Mouse (Mus musculus) adrenal gland, postnatal 25 days (tissue): ENCODE data around the gene Tmem201. TPM values are rescaled to one million over a fixed set of nuclear protein-coding genes. Genes with fewer than 3 reads are reported as not detected.
A peak's percentile ranks its signal among the peaks of the same experiment; 100 is the strongest.

Experiments used
- DNase-seq: peaks from one replicate; pipeline ENCODE4 v3.0.0; 2021; ENCODE audit warnings: mixed read lengths
- total RNA-seq: library from RNA; stranded (reverse); gene quantifications from 2 replicates; pipeline ENCODE4 v1.2.3, GENCODE M21; 2021

The Tmem201 gene
- total RNA-seq, 1 experiment from 2014 or later: 36.1 TPM

GRCm38 (mm10) chr4:149749003-149749662 is 11.3 kb upstream of the Tmem201 start:
- DNase-seq: no peak

GRCm38 (mm10) chr4:149744119-149744518 is 6.3 kb upstream of the Tmem201 start:
- DNase-seq: no peak

GRCm38 (mm10) chr4:149742011-149742530 is 4.2 kb upstream of the Tmem201 start:
- DNase-seq: no peak

- no peak for DNase-seq
Observed at GRCm38 (mm10) chr4:149740301-149740700, 2.5 kb upstream of the Tmem201 start.

GRCm38 (mm10) chr4:149739478-149739877 is 1.6 kb upstream of the Tmem201 start:
- no peak for DNase-seq

- peak; percentile 71 for DNase-seq
Observed at GRCm38 (mm10) chr4:149736581-149736980, 1.3 kb downstream of the Tmem201 start.

GRCm38 (mm10) chr4:149735624-149736250 is 2.1 kb downstream of the Tmem201 start:
- no peak for DNase-seq

GRCm38 (mm10) chr4:149734730-149735475 is 2.9 kb downstream of the Tmem201 start:
- DNase-seq: no peak

- no peak for DNase-seq
Observed at GRCm38 (mm10) chr4:149734246-149734645, 3.6 kb downstream of the Tmem201 start.

- no peak for DNase-seq
Observed at GRCm38 (mm10) chr4:149733748-149734147, 4.1 kb downstream of the Tmem201 start.

GRCm38 (mm10) chr4:149732800-149733199 is 5.0 kb downstream of the Tmem201 start:
- no peak for DNase-seq

- no peak for DNase-seq
Observed at GRCm38 (mm10) chr4:149732313-149732712, 5.5 kb downstream of the Tmem201 start.

- DNase-seq: no peak
Observed at GRCm38 (mm10) chr4:149730827-149731226, 7.0 kb downstream of the Tmem201 start.

- no peak for DNase-seq
Observed at GRCm38 (mm10) chr4:149728810-149729209, 9.0 kb downstream of the Tmem201 start.

GRCm38 (mm10) chr4:149727636-149728035 is 10.2 kb downstream of the Tmem201 start:
- no peak for DNase-seq

GRCm38 (mm10) chr4:149725661-149726350 is 12.0 kb downstream of the Tmem201 start:
- DNase-seq: peak; percentile 94

GRCm38 (mm10) chr4:149724916-149725470 is 12.9 kb downstream of the Tmem201 start:
- no peak for DNase-seq

- DNase-seq: peak; percentile 45
Observed at GRCm38 (mm10) chr4:149723855-149724731, 13.8 kb downstream of the Tmem201 start.

- DNase-seq: no peak
Observed at GRCm38 (mm10) chr4:149723021-149723390, 14.8 kb downstream of the Tmem201 start.

- no peak for DNase-seq
Observed at GRCm38 (mm10) chr4:149722104-149723020, 15.5 kb downstream of the Tmem201 start.
